Mouse (Mus musculus) MEL (cell line): ENCODE results near the gene Ccdc32. TPM values are rescaled to one million over a fixed set of nuclear protein-coding genes. Genes with fewer than 3 reads are reported as not detected.

Experiments
- DNase-seq: peaks from one replicate; pipeline ENCODE4 v3.0.0; 2011; ENCODE audit warnings: low read depth, low spot score
- H3K27ac ChIP-seq: 2 replicates; pipeline ENCODE4 v1.5.1; 2012; ENCODE audit warnings: low read depth, mild to moderate bottlenecking, control low read depth, low read length, moderate library complexity; ENCODE audit not compliant: control insufficient read depth
- H3K27me3 ChIP-seq, 2 experiments: fragments of 150-350 bp in 1 of 2; sonication (generic) in 1 of 2; 2 replicates each; pipeline ENCODE4 v1.6.1; 2012; ENCODE audit warnings: low read length in 2 of 2, mild to moderate bottlenecking in 2 of 2, improper control_type of control experiment in 1 of 2, moderate library complexity in 1 of 2; ENCODE audit not compliant: insufficient read depth in 2 of 2, control insufficient read depth in 1 of 2
- H3K36me3 ChIP-seq, 2 experiments: 2 replicates each; pipeline ENCODE4 v1.6.1; 2012 to 2014; ENCODE audit warnings: low read length in 2 of 2, improper control_type of control experiment in 1 of 2, inconsistent platforms in 1 of 2, mild to moderate bottlenecking in 1 of 2; ENCODE audit not compliant: insufficient read depth in 2 of 2, control insufficient read depth in 1 of 2
- H3K4me1 ChIP-seq, 2 experiments: fragments of 150-350 bp in 1 of 2; sonication (generic) in 1 of 2; 2 replicates each; pipeline ENCODE4 v1.6.1; 2012; ENCODE audit warnings: low read length in 2 of 2, improper control_type of control experiment in 1 of 2, mild to moderate bottlenecking in 1 of 2; ENCODE audit not compliant: insufficient read depth in 2 of 2, control insufficient read depth in 1 of 2
- H3K4me3 ChIP-seq, 2 experiments: fragments of 150-350 bp in 1 of 2; sonication (generic) in 1 of 2; 2 replicates each; pipeline ENCODE4 v1.5.1; 2012; ENCODE audit warnings: low read depth in 2 of 2, low read length in 2 of 2, mild to moderate bottlenecking in 2 of 2, moderate library complexity in 2 of 2, control low read depth in 1 of 2, improper control_type of control experiment in 1 of 2; ENCODE audit not compliant: control insufficient read depth in 1 of 2, insufficient read depth in 1 of 2
- H3K79me2 ChIP-seq: 2 replicates; pipeline ENCODE4 v1.6.1; 2012; ENCODE audit warnings: mild to moderate bottlenecking, low read length, moderate library complexity; ENCODE audit not compliant: control insufficient read depth, poor library complexity, insufficient read depth
- H3K9ac ChIP-seq: 2 replicates; pipeline ENCODE4 v1.6.1; 2012; ENCODE audit warnings: low read depth, mild to moderate bottlenecking, control low read depth, low read length, moderate library complexity; ENCODE audit not compliant: control insufficient read depth, poor library complexity, severe bottlenecking
- H3K9me3 ChIP-seq: fragments of 150-350 bp; sonication (generic); replicated peaks from 2 replicates; pipeline ENCODE4 v1.6.1; 2012; ENCODE audit warnings: mild to moderate bottlenecking, low read length, improper control_type of control experiment, moderate library complexity; ENCODE audit not compliant: insufficient read depth
- BHLHE40 ChIP-seq: IDR thresholded peaks from 2 replicates; pipeline ENCODE4 v1.6.1; 2012; ENCODE audit warnings: low read depth, mild to moderate bottlenecking, inconsistent platforms, low read length, improper control_type of control experiment, borderline replicate concordance
- CHD2 ChIP-seq: IDR thresholded peaks from 2 replicates; pipeline ENCODE4 v1.6.1; 2011; ENCODE audit warnings: low read length, improper control_type of control experiment
- CTCF ChIP-seq, 3 experiments: IDR thresholded peaks in 2 of 3; conservative IDR thresholded peaks in 1 of 3; 2 replicates each; pipeline ENCODE4 v1.5.1; 2011 to 2012; ENCODE audit warnings: low read length in 3 of 3, low read depth in 2 of 3, mild to moderate bottlenecking in 2 of 3, improper control_type of control experiment in 1 of 3, inconsistent platforms in 1 of 3, mixed read lengths in 1 of 3, moderate library complexity in 1 of 3; ENCODE audit not compliant: control insufficient read depth in 1 of 3, insufficient read depth in 1 of 3, poor library complexity in 1 of 3, severe bottlenecking in 1 of 3
- GABPA ChIP-seq: IDR thresholded peaks from 2 replicates; pipeline ENCODE4 v1.6.1; 2012; ENCODE audit warnings: low read depth, mild to moderate bottlenecking, inconsistent platforms, low read length, improper control_type of control experiment, moderate library complexity
- GATA1 ChIP-seq: IDR thresholded peaks from 2 replicates; pipeline ENCODE4 v1.6.1; 2011; ENCODE audit warnings: low read depth, low read length, improper control_type of control experiment
- HCFC1 ChIP-seq: IDR thresholded peaks from 2 replicates; pipeline ENCODE4 v1.6.1; 2012; ENCODE audit warnings: low read depth, mild to moderate bottlenecking, inconsistent platforms, low read length, improper control_type of control experiment, moderate library complexity
- JUND ChIP-seq: IDR thresholded peaks from 2 replicates; pipeline ENCODE4 v1.6.1; 2011; ENCODE audit warnings: low read depth, mild to moderate bottlenecking, improper control_type of control experiment, low read length
- KAT2A ChIP-seq: conservative IDR thresholded peaks from 2 replicates; pipeline ENCODE4 v1.6.1; 2012; ENCODE audit warnings: low read depth, low read length, improper control_type of control experiment, inconsistent platforms
- MAX ChIP-seq: IDR thresholded peaks from 2 replicates; pipeline ENCODE4 v1.6.1; 2011; ENCODE audit warnings: low read length, improper control_type of control experiment
- MEF2A ChIP-seq: IDR thresholded peaks from 2 replicates; pipeline ENCODE4 v1.6.1; 2014; ENCODE audit warnings: low read depth, mild to moderate bottlenecking, inconsistent platforms, low read length, improper control_type of control experiment; ENCODE audit not compliant: poor library complexity, insufficient replicate concordance, severe bottlenecking; ENCODE audit errors: extremely low read depth
- POLR2A ChIP-seq, 2 experiments: IDR thresholded peaks; 2 replicates each; pipeline ENCODE4 v1.6.1; 2011 to 2012; ENCODE audit warnings: low read length in 2 of 2, mild to moderate bottlenecking in 2 of 2, control low read depth in 1 of 2, improper control_type of control experiment in 1 of 2, low read depth in 1 of 2, moderate library complexity in 1 of 2; ENCODE audit not compliant: control insufficient read depth in 1 of 2, insufficient read depth in 1 of 2, poor library complexity in 1 of 2
- RAD21 ChIP-seq: IDR thresholded peaks from 2 replicates; pipeline ENCODE4 v1.6.1; 2011; ENCODE audit warnings: mild to moderate bottlenecking, low read depth, low read length, improper control_type of control experiment
- RCOR1 ChIP-seq: IDR thresholded peaks from 2 replicates; pipeline ENCODE4 v1.6.1; 2012; ENCODE audit warnings: low read depth, mild to moderate bottlenecking, inconsistent platforms, low read length, improper control_type of control experiment
- SMC3 ChIP-seq: IDR thresholded peaks from 2 replicates; pipeline ENCODE4 v1.6.1; 2011; ENCODE audit warnings: low read depth, low read length, improper control_type of control experiment
- TAL1 ChIP-seq: IDR thresholded peaks from 2 replicates; pipeline ENCODE4 v1.6.1; 2012; ENCODE audit warnings: mild to moderate bottlenecking, inconsistent platforms, low read length, moderate library complexity, mixed read lengths
- UBTF ChIP-seq: IDR thresholded peaks from 2 replicates; pipeline ENCODE4 v1.6.1; 2012; ENCODE audit warnings: low read depth, mild to moderate bottlenecking, inconsistent platforms, low read length, improper control_type of control experiment, moderate library complexity, borderline replicate concordance; ENCODE audit not compliant: insufficient read depth
- USF1 ChIP-seq: IDR thresholded peaks from 2 replicates; pipeline ENCODE4 v1.6.1; 2014; ENCODE audit warnings: low read depth, mild to moderate bottlenecking, inconsistent platforms, low read length, improper control_type of control experiment, moderate library complexity
- ZC3H11A ChIP-seq: IDR thresholded peaks from 2 replicates; pipeline ENCODE4 v1.6.1; 2012; ENCODE audit warnings: low read depth, mild to moderate bottlenecking, inconsistent platforms, low read length, improper control_type of control experiment
- ZKSCAN1 ChIP-seq: IDR thresholded peaks from 2 replicates; pipeline ENCODE4 v1.6.1; 2012; ENCODE audit warnings: low read depth, mild to moderate bottlenecking, inconsistent platforms, low read length, improper control_type of control experiment, moderate library complexity
- polyA plus RNA-seq, 2 experiments: library from polyadenylated mRNA; stranded (reverse) in 1 of 2; unstranded in 1 of 2; fragments of >175 nt in 1 of 2; fragments of >200 nt in 1 of 2; gene quantifications; 2 replicates each; pipeline versions ENCODE4 v1.2.1 to v1.2.4; 2012; ENCODE audit warnings: low replicate concordance in 2 of 2, low read depth in 1 of 2; ENCODE audit not compliant: insufficient read length in 2 of 2, insufficient read depth in 1 of 2, missing spikeins in 1 of 2
- total RNA-seq: library from RNA; depleted of rRNA; stranded (reverse); fragments of 300-350 nt; gene quantifications from 2 replicates; pipeline ENCODE4 v1.2.3, GENCODE M21; 2012

Ccdc32 gene
- total and polyA plus RNA-seq, 3 experiments: 15.0 to 18.7 TPM; not detected in 1

DNA sequence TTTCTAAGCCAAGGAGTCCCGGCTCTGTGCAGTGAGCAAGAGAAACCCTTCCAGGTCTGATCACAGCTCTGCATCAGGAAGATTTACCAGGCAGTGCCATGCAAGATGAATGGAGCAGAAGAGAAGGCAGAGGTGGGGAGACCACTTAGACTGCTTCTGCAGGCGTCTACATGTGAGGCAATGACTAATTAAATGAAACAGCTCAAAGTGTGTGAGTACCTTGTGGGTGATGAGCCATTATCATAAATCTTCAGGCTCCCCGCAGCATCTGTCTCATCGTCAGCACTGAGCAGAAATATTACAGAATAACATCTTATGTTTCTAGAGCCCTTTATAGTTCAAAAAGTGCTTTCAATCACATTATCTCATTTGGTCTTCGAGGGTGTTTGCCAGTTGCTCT lies 33.7 kb downstream of the Ccdc32 start:
- Histone ChIP-seq H3K27ac (no peak overlapping the region), H3K9me3 (no peaks in the 10 kb centered on the region), H3K27me3 (peaks cover 4 to 5% of the 10 kb centered on the region in 2 experiments), H3K36me3 (peaks cover 0 to 4% of the 10 kb centered on the region in 2 experiments; a peak in 2 of 4 replicates), H3K4me3 (no peak overlapping the region), H3K79me2 (no peaks in the 10 kb centered on the region), H3K9ac (no peak overlapping the region), H3K4me1 (peaks cover 0 to 12% of the 10 kb centered on the region in 2 experiments; a peak in 3 of 4 replicates)
- no peak for DNase-seq
- TF ChIP-seq CTCF (IDR thresholded peaks at IDR 0.05 in 2 of 3, conservative IDR thresholded peaks at IDR 0.05 in 1 of 3; ENCODE audit: control insufficient read depth in 1 of 3, insufficient read depth in 1 of 3, low read depth in 2 of 3, low read length in 3 of 3, poor library complexity in 1 of 3, severe bottlenecking in 1 of 3): no peak
- TF ChIP-seq KAT2A: no peak
- TF ChIP-seq POLR2A (IDR thresholded peaks at IDR 0.05; ENCODE audit: control insufficient read depth in 1 of 2, insufficient read depth in 1 of 2, low read depth in 1 of 2, low read length in 2 of 2, poor library complexity in 1 of 2): no peak

DNA sequence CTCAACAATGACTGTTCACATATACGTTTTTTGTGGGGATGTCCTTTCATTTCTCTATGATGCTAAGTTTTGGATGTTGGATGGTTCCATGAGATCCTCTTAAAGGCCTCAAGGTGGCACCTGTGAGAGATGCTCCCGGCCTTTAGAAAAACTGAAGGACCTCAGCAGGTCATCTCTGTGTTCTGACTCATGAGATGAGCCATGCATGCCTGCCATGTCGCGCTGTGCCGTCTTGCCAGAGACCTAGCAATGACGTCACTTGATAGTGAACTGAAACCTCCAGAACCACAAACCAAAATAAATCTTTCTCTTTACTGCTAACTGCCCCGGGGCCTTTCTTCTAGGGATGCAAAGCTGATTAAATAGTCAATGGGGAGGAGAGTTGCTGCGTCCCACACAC lies 45.4 kb downstream of the Ccdc32 start:
- no peak for DNase-seq
- no peaks in the 10 kb centered on the region for H3K79me2 ChIP-seq
- H3K9ac ChIP-seq: no peak overlapping the region
- H3K4me3 ChIP-seq: no peak overlapping the region
- no peaks in the 10 kb centered on the region for H3K36me3 ChIP-seq
- no peaks in the 10 kb centered on the region for H3K4me1 ChIP-seq
- no peaks in the 10 kb centered on the region for H3K27me3 ChIP-seq
- no peaks in the 10 kb centered on the region for H3K9me3 ChIP-seq
- TF ChIP-seq CTCF (IDR thresholded peaks at IDR 0.05 in 2 of 3, conservative IDR thresholded peaks at IDR 0.05 in 1 of 3; ENCODE audit: control insufficient read depth in 1 of 3, insufficient read depth in 1 of 3, low read depth in 2 of 3, low read length in 3 of 3, poor library complexity in 1 of 3, severe bottlenecking in 1 of 3) (peak in 1 of 3 experiments; percentile 24; a peak in 2 of 6 replicates), MAX (no peak), SMC3 (peak; percentile 30; the same call in 1 of the 2 replicates)
- no peak overlapping the region for H3K27ac ChIP-seq

DNA sequence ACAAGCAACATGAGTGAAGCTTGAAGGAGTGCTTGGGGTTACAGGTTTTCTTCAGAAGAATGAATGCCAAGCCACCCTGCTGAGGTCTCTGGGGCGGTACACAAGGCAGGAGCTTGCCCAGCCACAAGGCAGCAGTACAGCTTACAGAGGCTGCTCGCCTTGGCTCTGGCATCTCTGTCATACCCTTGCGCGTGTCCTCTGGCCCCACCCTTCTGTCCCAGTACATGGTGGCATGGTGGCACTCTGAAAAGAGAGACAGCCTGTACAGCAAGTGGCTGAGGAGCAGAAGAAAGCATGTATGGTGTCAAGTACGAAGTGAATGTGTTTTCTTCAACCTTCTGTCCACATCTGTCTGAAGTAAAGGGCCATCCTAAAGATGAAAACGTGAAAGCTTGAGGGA lies 48.4 kb downstream of the Ccdc32 start:
- no peak for TF ChIP-seq GATA1
- TF ChIP-seq MEF2A: no peak
- TF ChIP-seq RCOR1: no peak
- no peak for TF ChIP-seq UBTF
- TF ChIP-seq SMC3: no peak
- TF ChIP-seq GABPA: no peak
- no peak for TF ChIP-seq TAL1
- no peak for TF ChIP-seq BHLHE40
- TF ChIP-seq ZKSCAN1: no peak
- TF ChIP-seq HCFC1: no peak
- TF ChIP-seq RAD21: no peak
- TF ChIP-seq USF1: no peak
- TF ChIP-seq CHD2: no peak
- no peak for TF ChIP-seq ZC3H11A
- no peak for TF ChIP-seq JUND
- Histone ChIP-seq H3K79me2 (peaks cover 2% of the 10 kb centered on the region; the same call in 1 of the 2 replicates), H3K4me1 (peaks cover 2 to 10% of the 10 kb centered on the region in 2 experiments; a peak in 3 of 4 replicates), H3K36me3 (no peaks in the 10 kb centered on the region), H3K9ac (no peak overlapping the region), H3K27me3 (no peaks in the 10 kb centered on the region), H3K27ac (no peak overlapping the region), H3K9me3 (no peaks in the 10 kb centered on the region), H3K4me3 (no peak overlapping the region)
- no peak for DNase-seq
